Mouse (Mus musculus) T-helper 1 cell (primary cell): ENCODE measurements around the gene Lat2.

Experiments used
- in situ Hi-C: fragments of 300-600 bp; cut with MboI, MseI; formaldehyde crosslinking; loops from one replicate; pipeline ENCODE4 v1.15.1; 2025; ENCODE audit warnings: high pct_unique_total_duplicates

The Lat2 gene

GRCm38 (mm10) chr5:134613727-134614126 is 1.1 kb downstream of the Lat2 start:
- in situ Hi-C loops, result no loop called here

GRCm38 (mm10) chr5:134611810-134612521 is 2.9 kb downstream of the Lat2 start:
- in situ Hi-C loops, result no loop called here

DNA sequence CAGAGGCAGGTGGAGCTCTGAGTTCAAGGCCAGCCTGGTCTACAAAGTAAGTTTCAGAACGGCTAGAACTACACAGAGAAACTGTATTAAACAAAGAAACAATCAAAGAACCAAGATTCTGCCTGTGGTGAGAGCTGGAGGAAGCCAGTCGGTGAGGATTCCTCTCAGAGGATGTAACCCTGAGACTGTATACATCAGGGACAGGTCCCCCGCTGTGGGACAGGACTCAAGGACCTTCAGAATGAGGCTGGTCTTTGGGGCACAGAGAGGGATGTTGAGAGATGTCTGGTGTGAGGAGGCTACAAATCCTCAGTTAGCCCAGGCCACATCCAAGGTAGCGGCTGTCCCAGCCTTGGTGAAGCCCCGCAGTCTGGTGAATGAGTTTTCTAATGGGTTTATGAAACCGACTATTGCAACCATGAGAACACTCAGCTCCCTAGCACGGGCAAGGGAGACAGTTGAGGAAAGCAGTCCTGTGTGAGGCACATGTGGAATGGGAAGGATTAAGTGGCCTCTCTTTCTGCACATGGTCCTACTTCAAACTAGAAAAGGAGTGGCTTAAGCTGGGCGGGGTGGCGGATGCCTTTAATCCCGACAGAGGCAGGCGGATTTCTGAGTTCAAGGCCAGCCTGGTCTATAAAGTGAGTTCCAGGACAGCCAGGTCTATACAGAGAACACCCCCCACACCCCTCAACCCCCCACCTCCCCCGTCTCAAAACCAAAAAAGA is 4.7 kb downstream of the Lat2 start:
- in situ Hi-C loops, result no loop called here

GRCm38 (mm10) chr5:134607121-134607520 is 7.7 kb downstream of the Lat2 start:
- in situ Hi-C loops, result no loop called here

- in situ Hi-C loops, result no loop called here
Observed at GRCm38 (mm10) chr5:134606314-134606713, 8.5 kb downstream of the Lat2 start.

- in situ Hi-C loops, result no loop called here
Observed at GRCm38 (mm10) chr5:134604376-134604775, 10.4 kb downstream of the Lat2 start.

GRCm38 (mm10) chr5:134597711-134598110 is 17.1 kb downstream of the Lat2 start:
- in situ Hi-C loops, result no loop called here

DNA sequence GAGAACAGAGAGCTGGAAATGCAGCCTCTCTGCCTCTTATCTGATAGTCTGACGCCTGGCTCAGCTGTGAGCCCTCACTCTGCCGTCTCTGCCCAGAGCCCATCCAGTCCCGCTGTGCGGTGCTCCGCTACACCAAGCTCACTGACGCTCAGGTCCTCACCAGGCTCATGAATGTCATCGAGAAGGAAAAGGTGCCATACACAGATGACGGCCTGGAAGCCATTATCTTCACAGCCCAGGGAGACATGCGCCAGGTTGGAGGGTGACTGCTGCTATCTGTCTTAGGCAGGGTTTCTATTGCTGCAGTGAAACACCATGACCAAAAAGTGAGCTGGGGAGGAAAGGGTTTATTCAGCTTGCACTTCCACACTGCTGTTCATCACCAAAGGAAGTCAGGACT is 21.7 kb downstream of the Lat2 start:
- in situ Hi-C loops, result no loop called here

- in situ Hi-C loops, result no loop called here
Observed at GRCm38 (mm10) chr5:134592026-134592581, 22.7 kb downstream of the Lat2 start.

DNA sequence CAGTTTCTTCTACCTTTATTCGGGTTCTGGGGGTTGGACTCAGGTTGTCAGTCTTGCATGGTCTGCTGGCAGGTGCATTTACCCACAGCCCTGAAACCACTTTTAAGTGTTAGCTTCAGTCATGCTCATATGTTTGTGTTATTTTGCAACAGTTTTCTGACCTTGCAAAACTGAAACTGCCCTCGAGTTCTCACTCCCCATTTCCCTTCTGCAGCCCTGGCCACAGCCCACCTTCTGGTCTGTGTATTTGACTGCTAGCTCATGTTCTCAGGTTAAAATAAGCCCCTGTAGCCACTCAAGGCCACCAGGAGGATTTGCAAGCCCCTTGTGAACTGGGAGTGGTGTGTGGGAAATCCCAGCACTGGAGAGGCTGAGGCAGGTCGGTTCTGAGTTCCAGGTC is 24.9 kb downstream of the Lat2 start:
- in situ Hi-C loops, result no loop called here

GRCm38 (mm10) chr5:134584798-134585197 is 30.0 kb downstream of the Lat2 start:
- in situ Hi-C loops, result no loop called here

- in situ Hi-C loops, result no loop called here
Observed at GRCm38 (mm10) chr5:134583884-134584213, 31.0 kb downstream of the Lat2 start.

DNA sequence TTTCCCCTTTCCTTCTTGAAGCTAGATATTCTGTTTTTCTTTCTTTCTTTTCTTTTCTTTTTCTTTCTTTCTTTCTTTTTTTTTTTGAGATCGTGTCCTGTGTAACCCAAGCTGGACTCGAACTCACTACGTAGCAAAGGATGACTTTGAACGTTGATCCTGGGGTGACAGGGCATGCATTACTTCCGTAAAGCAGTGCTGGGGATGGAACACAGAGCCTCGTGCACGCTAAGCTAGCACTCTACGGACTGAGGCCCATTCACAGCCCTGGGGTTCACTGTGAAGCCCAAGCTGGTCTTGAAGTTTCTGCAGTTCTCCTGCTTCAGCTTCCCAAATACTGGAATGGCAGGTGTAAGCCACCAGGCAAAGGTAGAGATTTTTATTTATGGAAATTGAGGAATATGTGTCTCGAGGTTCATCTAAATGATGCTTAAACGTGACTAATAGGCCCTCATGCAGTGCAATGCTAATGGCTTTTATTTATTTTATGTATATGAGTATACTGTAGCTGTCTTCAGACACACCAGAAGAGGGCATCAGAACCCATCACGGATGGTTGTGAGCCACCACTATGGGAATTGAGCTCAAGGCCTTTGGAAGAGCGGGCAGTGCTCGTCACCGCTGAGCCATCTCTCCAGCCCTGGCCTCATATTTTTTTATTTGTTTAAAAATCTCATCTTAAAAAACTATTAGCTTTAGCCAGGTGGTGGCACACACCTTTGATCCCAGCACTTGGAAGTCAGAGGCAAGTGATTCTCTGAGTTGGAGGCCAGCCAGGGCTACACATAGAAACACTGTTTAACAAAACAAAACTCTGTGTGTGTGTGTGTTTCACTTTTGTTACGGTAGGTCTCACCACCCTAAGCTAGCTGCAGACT is 31.6 kb downstream of the Lat2 start:
- in situ Hi-C loops, result no loop called here

DNA sequence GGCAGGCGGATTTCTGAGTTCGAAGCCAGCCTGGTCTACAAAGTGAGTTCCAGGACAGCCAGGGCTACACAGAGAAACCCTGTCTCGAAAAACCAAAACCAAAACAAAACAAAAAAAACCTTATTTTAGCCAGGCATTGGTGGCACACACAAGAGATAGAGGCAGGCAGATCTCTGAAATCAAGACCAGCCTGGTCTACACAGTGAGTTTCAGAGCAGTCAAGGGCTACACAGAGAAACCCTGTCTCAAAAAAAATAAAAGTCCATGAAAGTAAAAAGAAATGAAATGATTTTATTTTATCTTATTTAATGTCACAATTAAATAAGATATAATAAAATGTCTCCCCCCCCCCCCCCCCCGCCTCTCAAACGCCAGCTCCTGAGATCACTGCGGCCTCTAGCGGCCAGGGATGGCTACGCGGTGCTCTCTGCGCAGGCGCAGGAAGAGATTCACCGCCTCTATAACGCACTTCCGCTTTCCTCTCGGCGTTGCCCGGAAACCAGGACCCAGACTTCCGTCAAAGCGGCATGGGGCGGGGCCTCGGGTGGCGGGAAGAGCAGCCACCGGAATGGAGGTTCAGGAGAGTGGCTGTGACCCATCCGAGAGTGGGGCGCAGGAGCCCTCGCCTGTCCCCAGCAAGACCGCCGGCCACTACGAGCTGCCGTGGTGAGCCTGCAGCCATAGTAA is 32.5 kb downstream of the Lat2 start:
- in situ Hi-C loops, result no loop called here

DNA sequence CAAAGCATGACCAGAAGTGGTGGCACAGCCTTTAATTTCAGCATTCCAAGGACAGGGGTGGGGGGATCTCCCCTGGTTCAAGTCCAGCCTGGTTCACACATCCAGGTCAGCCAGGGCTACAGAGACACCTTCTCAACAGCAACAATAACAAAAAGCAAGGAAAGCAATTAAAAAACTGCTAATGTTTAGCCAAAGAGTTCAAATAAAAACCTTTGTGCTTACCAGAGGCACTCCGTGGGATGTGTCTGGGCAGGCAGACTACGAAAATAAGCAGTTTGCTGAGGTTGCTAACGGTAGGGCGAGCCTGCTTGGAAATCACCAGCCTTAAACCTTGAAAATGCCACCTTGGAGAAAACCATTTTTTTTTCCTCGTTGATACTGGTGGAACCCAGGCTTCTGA is 33.7 kb downstream of the Lat2 start, which contains the start of gene Rfc2:
Gene Rfc2, plus strand, starts transcription at position 221 of the 400 bp plus-strand sequence.
- in situ Hi-C loops, result no loop called here

DNA sequence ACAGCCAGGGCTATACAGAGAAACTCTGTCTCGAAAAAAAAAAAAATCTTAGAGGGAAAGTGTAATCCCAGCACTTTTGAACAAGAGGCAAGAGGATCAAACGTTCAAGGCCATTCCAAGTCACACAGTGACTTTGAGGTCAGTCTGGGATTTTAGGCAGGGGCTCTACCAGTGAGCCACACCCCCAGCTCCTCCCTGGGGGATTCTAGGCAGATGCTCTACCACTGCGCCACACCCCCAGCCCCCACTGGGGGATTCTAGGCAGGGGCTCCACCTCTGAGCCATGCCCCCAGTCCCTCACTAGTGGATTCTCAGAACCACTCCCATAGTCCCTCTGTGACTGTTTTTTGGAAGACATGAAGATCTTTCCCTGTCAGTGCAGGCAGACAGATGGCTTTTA is 35.7 kb downstream of the Lat2 start:
- in situ Hi-C loops, result no loop called here

DNA sequence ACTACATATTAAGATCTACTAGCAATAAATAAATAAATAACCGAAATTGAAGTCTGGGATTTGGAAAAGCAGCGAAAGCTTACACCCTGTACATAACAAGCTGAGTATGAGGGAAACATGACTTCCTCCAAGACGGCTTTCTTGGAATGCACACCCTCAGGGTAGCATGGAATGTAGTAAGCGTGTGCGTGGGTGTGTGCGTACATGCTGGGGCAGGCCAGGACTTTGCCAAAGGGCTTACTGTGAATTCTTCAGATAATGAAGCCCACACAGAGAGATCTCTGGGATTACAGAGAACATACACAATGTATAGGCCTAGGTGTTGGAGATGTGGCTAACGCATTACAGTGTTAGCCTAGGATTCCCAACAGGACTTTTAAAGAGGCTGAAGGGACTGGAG is 37.3 kb downstream of the Lat2 start:
- in situ Hi-C loops, result no loop called here

GRCm38 (mm10) chr5:134576517-134577220 is 38.2 kb downstream of the Lat2 start:
- in situ Hi-C loops, result no loop called here

DNA sequence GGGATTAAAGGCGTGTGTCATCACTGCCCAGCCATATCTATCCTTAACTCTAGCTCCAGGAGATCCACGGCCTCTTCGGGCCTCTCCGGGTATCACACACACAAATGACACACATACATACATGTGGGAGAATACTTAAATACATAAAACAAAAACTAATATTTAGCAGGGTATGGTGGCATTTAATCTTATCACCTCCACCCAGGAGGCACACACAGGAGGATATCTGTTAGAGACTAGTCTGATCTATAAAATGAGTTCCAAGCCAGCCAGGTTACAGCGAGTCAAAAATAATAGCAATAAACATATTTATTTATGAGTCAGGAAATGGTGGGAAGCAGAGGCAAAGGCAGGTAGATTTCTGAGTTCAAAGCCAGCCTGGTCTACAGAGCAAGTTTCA is 39.0 kb downstream of the Lat2 start:
- in situ Hi-C loops, result no loop called here

- in situ Hi-C loops, result loop anchor here (5.0 kb wide), 1 partner anchor 75 kb away; no protein-coding TSS in a partner anchor
Observed at GRCm38 (mm10) chr5:134572508-134573214, 42.2 kb downstream of the Lat2 start.
